10 mouse cellular contexts compared by ENCODE assay signal in the genomic region with DNA sequence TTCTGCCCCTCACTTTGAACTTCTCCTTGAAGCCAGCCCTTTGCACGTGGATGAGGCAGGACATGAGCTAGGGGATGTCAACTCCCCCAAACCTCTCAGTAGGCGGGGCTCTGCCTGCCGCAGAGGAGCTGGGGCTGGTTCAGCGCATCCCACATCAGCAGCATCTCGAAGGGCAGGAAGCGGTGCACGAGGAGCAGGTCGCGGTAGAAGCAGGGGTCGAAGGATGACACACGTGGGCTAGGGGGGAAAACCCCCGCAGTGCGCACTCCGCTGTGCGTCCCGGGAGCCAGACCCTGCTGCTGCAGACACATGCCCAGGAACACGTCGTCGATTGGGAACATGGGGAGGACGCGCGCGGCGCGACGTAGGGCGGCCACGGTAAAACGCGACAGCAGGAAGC. TPM values are rescaled to one million over a fixed set of nuclear protein-coding genes. Genes with fewer than 3 reads are reported as not detected.
DNase-seq lines count a peak whose midpoint lies in the region; ATAC-seq and TF ChIP-seq lines count a peak whose summit lies in the region.
"Had no signal": no experiment of that assay in that cellular context is flagged by ENCODE, and none has a peak within 500 bp of the region (broad histone marks: within the 10 kb centered on the region; RNA-seq: fewer than 3 reads in every experiment).

No protein-coding gene starts in this region.

- no peak for DNase-seq in kidney, postnatal 0 days (ENCODE audit: low spot score)
- no peak for DNase-seq in kidney, adult 2 months
- DNase-seq in thymus, postnatal 10 days (ENCODE audit: low spot score in 2 of 2): peak; percentile 33 to 34
- DNase-seq in urinary bladder, adult 2 months (ENCODE audit: low spot score): no peak
- no peak for DNase-seq in left cerebral cortex, postnatal 14 days (ENCODE audit: low spot score in 2 of 2)
- DNase-seq: kidney, adult 9 months had no signal

- no peak overlapping the region for H3K4me3 ChIP-seq in kidney, postnatal 0 days (replicated peaks; ENCODE audit: low read depth, low read length)
- no peak overlapping the region for H3K4me3 ChIP-seq in kidney, adult 2 months (ENCODE audit: insufficient read depth, low read depth, low read length)
- H3K4me3 ChIP-seq in forebrain, embryonic 12.5 days (replicated peaks): peak overlapping the region; percentile 17
- peak overlapping the region; percentile 87 for H3K4me3 ChIP-seq in megakaryocyte, embryonic 14.5 days (replicated peaks)
- H3K4me3 ChIP-seq in liver, embryonic 12.5 days: no peak overlapping the region

- H3K27me3 ChIP-seq in kidney, postnatal 0 days (ENCODE audit: insufficient read depth, low read length): peaks cover 77% of the 10 kb centered on the region
- no peaks in the 10 kb centered on the region for H3K27me3 ChIP-seq in kidney, adult 2 months (replicated peaks; ENCODE audit: control insufficient read depth, insufficient read depth, low read length)
- peaks cover 95% of the 10 kb centered on the region for H3K27me3 ChIP-seq in forebrain, embryonic 12.5 days
- H3K27me3 ChIP-seq in megakaryocyte, embryonic 14.5 days (replicated peaks): peaks cover 33% of the 10 kb centered on the region
- H3K27me3 ChIP-seq in liver, embryonic 12.5 days (replicated peaks): peaks cover 96% of the 10 kb centered on the region

- intact Hi-C loops in left cerebral cortex, postnatal 14 days (cut with DNase I): no loop called here

- 0 out of 2 replicates have a peak, but pooled peaks have one; percentile 11 for ATAC-seq in kidney, postnatal 0 days (replicated peaks; ENCODE audit: low FRiP score, low read depth)
- ATAC-seq in forebrain, embryonic 12.5 days (ENCODE audit: low FRiP score): no peak
- ATAC-seq in liver, embryonic 12.5 days: no peak

- H3K4me1 ChIP-seq in kidney, postnatal 0 days (replicated peaks; ENCODE audit: insufficient read depth, low read length): peaks cover 10% of the 10 kb centered on the region
- H3K4me1 ChIP-seq in kidney, adult 2 months (ENCODE audit: control insufficient read depth, insufficient read depth, low read length): no peaks in the 10 kb centered on the region
- H3K4me1 ChIP-seq in forebrain, embryonic 12.5 days: peaks cover 15% of the 10 kb centered on the region
- peaks cover 54% of the 10 kb centered on the region for H3K4me1 ChIP-seq in megakaryocyte, embryonic 14.5 days
- peaks cover 11% of the 10 kb centered on the region for H3K4me1 ChIP-seq in liver, embryonic 12.5 days

- no peak for TF ChIP-seq POLR2A in kidney, adult 2 months (IDR thresholded peaks at IDR 0.05; ENCODE audit: low read depth, low read length)

- no peak overlapping the region for H3K27ac ChIP-seq in kidney, postnatal 0 days
- H3K27ac ChIP-seq in kidney, adult 2 months (ENCODE audit: insufficient read depth, low read depth, low read length): no peak overlapping the region
- H3K27ac ChIP-seq in forebrain, embryonic 12.5 days: no peak overlapping the region
- H3K27ac ChIP-seq in liver, embryonic 12.5 days: no peak overlapping the region

- H3K4me2 ChIP-seq in kidney, postnatal 0 days (ENCODE audit: low read length): 0 out of 2 replicates have a peak overlapping the region, but pooled peaks have one; percentile 18
- H3K4me2 ChIP-seq in forebrain, embryonic 12.5 days: peak overlapping the region; percentile 1; the same call in 1 of the 2 replicates
- no peak overlapping the region for H3K4me2 ChIP-seq in liver, embryonic 12.5 days

- H3K9me3 ChIP-seq in kidney, postnatal 0 days (replicated peaks; ENCODE audit: low read length): no peaks in the 10 kb centered on the region
- H3K9me3 ChIP-seq in forebrain, embryonic 12.5 days: no peaks in the 10 kb centered on the region
- 0 out of 2 replicates have a peak, but pooled peaks cover 3% of the 10 kb centered on the region for H3K9me3 ChIP-seq in megakaryocyte, embryonic 14.5 days
- no peaks in the 10 kb centered on the region for H3K9me3 ChIP-seq in liver, embryonic 12.5 days (replicated peaks)

- TF ChIP-seq CTCF in kidney, postnatal 0 days (IDR thresholded peaks at IDR 0.05; ENCODE audit: low read depth): no peak
- no peak for TF ChIP-seq CTCF in kidney, adult 2 months (conservative IDR thresholded peaks at IDR 0.05; ENCODE audit: insufficient read depth, insufficient read length, low read depth, low read length)

- H3K36me3 ChIP-seq in kidney, postnatal 0 days (ENCODE audit: insufficient read depth, low read length): no peaks in the 10 kb centered on the region
- H3K36me3 ChIP-seq in kidney, adult 2 months (ENCODE audit: control insufficient read depth, insufficient read depth, low read length): no peaks in the 10 kb centered on the region
- H3K36me3 ChIP-seq in forebrain, embryonic 12.5 days (replicated peaks): no peaks in the 10 kb centered on the region
- H3K36me3 ChIP-seq in megakaryocyte, embryonic 14.5 days (replicated peaks; ENCODE audit: low read length): peaks cover 35% of the 10 kb centered on the region
- no peaks in the 10 kb centered on the region for H3K36me3 ChIP-seq in liver, embryonic 12.5 days

- no peak overlapping the region for H3K9ac ChIP-seq in kidney, postnatal 0 days (ENCODE audit: low read depth, low read length)
- H3K9ac ChIP-seq in forebrain, embryonic 12.5 days: no peak overlapping the region
- H3K9ac ChIP-seq in liver, embryonic 12.5 days: no peak overlapping the region

- WGBS in kidney, postnatal 0 days: 13% methylated on average over 30 of the region's 30 CpGs
- WGBS in kidney, adult 2 months: 18% methylated on average over 30 of the region's 30 CpGs
- 5% methylated on average over 30 of the region's 30 CpGs for WGBS in forebrain, embryonic 12.5 days
- WGBS in liver, embryonic 12.5 days (ENCODE audit: insufficient replicate concordance): 3% methylated on average over 30 of the region's 30 CpGs

RNA-seq across cellular contexts. Expression of a gene that starts 3.5 kb away (rescaled TPM):
- 1.3 TPM in 2 replicates for polyA plus RNA-seq in kidney, postnatal 0 days (2015; fragmentation: Nextera tagmentation; extraction: Ambion mirVana)
- 14.5 and 17.8 TPM in 2 replicates for polyA plus RNA-seq in kidney, adult 2 months (2012; rRNA removed)
- not detected in 2 replicates for polyA plus RNA-seq in forebrain, embryonic 12.5 days (2016; fragmentation: Nextera tagmentation; extraction: Ambion mirVana)
- polyA plus RNA-seq in megakaryocyte, embryonic 14.5 days (2012; ENCODE audit: insufficient read depth, low replicate concordance): 241 and 376 TPM in 2 replicates
- polyA plus RNA-seq in liver, embryonic 12.5 days (2016; fragmentation: Nextera tagmentation; extraction: Ambion mirVana): 1.5 and 2.1 TPM in 2 replicates
- polyA plus RNA-seq in urinary bladder, adult 2 months (2012; rRNA removed): 7.7 and 11.7 TPM in 2 replicates
- total RNA-seq in left cerebral cortex, postnatal 14 days (2021): 1 to 10 TPM; 1.8 to 2.8 TPM
- polyA plus RNA-seq: neural tube, embryonic 11.5 days had no signal

RNA-seq across cellular contexts. Expression of a gene that starts 9.1 kb away (rescaled TPM):
- polyA plus RNA-seq in kidney, postnatal 0 days (2015; fragmentation: Nextera tagmentation; extraction: Ambion mirVana): 4.3 TPM in 2 replicates
- polyA plus RNA-seq in kidney, adult 2 months (2012; rRNA removed): 5.5 and 5.9 TPM in 2 replicates
- polyA plus RNA-seq in forebrain, embryonic 12.5 days (2016; fragmentation: Nextera tagmentation; extraction: Ambion mirVana): 0.36 and 0.72 TPM in 2 replicates
- polyA plus RNA-seq in megakaryocyte, embryonic 14.5 days (2012; ENCODE audit: insufficient read depth, low replicate concordance): 0.77 TPM in 1 of 2 replicates, not detected in the other
- polyA plus RNA-seq in liver, embryonic 12.5 days (2016; fragmentation: Nextera tagmentation; extraction: Ambion mirVana): 3.6 and 4.2 TPM in 2 replicates
- 4.8 and 7.4 TPM in 2 replicates for polyA plus RNA-seq in urinary bladder, adult 2 months (2012; rRNA removed)
- total RNA-seq in left cerebral cortex, postnatal 14 days (2021): under 1 TPM; 0.44 to 0.49 TPM

RNA-seq across cellular contexts. Expression of a gene that starts 16.4 kb away (rescaled TPM):
- 5.3 TPM in 2 replicates for polyA plus RNA-seq in kidney, postnatal 0 days (2015; fragmentation: Nextera tagmentation; extraction: Ambion mirVana)
- polyA plus RNA-seq in kidney, adult 2 months (2012; rRNA removed): 15.1 and 16.5 TPM in 2 replicates
- 2.5 and 2.9 TPM in 2 replicates for polyA plus RNA-seq in forebrain, embryonic 12.5 days (2016; fragmentation: Nextera tagmentation; extraction: Ambion mirVana)
- polyA plus RNA-seq in megakaryocyte, embryonic 14.5 days (2012; ENCODE audit: insufficient read depth, low replicate concordance): 209 and 434 TPM in 2 replicates
- polyA plus RNA-seq in liver, embryonic 12.5 days (2016; fragmentation: Nextera tagmentation; extraction: Ambion mirVana): 9.2 and 10.4 TPM in 2 replicates
- polyA plus RNA-seq in urinary bladder, adult 2 months (2012; rRNA removed): 14.9 and 17.1 TPM in 2 replicates
- total RNA-seq in left cerebral cortex, postnatal 14 days (2021): 1 to 10 TPM; 5.6 to 6.4 TPM

RNA-seq across cellular contexts. Expression of a gene that starts 21.0 kb away (rescaled TPM):
- polyA plus RNA-seq in kidney, postnatal 0 days (2015; fragmentation: Nextera tagmentation; extraction: Ambion mirVana): 0.50 and 0.60 TPM in 2 replicates
- polyA plus RNA-seq in kidney, adult 2 months (2012; rRNA removed): 1.3 and 2.1 TPM in 2 replicates
- 13.7 and 16.0 TPM in 2 replicates for polyA plus RNA-seq in forebrain, embryonic 12.5 days (2016; fragmentation: Nextera tagmentation; extraction: Ambion mirVana)
- 8.9 and 10.8 TPM in 2 replicates for polyA plus RNA-seq in megakaryocyte, embryonic 14.5 days (2012; ENCODE audit: insufficient read depth, low replicate concordance)
- polyA plus RNA-seq in liver, embryonic 12.5 days (2016; fragmentation: Nextera tagmentation; extraction: Ambion mirVana): 0.22 and 0.31 TPM in 2 replicates
- 0.44 and 0.47 TPM in 2 replicates for polyA plus RNA-seq in urinary bladder, adult 2 months (2012; rRNA removed)
- 100 to 1,000 TPM; 299 to 337 TPM for total RNA-seq in left cerebral cortex, postnatal 14 days (2021)

RNA-seq across cellular contexts. Expression of a gene that starts 33.0 kb away (rescaled TPM):
- 3.4 and 4.1 TPM in 2 replicates for polyA plus RNA-seq in kidney, postnatal 0 days (2015; fragmentation: Nextera tagmentation; extraction: Ambion mirVana)
- polyA plus RNA-seq in kidney, adult 2 months (2012; rRNA removed): 4.2 and 9.5 TPM in 2 replicates
- 38.4 and 38.9 TPM in 2 replicates for polyA plus RNA-seq in forebrain, embryonic 12.5 days (2016; fragmentation: Nextera tagmentation; extraction: Ambion mirVana)
- polyA plus RNA-seq in megakaryocyte, embryonic 14.5 days (2012; ENCODE audit: insufficient read depth, low replicate concordance): 48.6 and 69.2 TPM in 2 replicates
- 19.5 and 20.6 TPM in 2 replicates for polyA plus RNA-seq in liver, embryonic 12.5 days (2016; fragmentation: Nextera tagmentation; extraction: Ambion mirVana)
- polyA plus RNA-seq in urinary bladder, adult 2 months (2012; rRNA removed): 4.5 and 5.3 TPM in 2 replicates
- 100 to 1,000 TPM; 152 to 156 TPM for total RNA-seq in left cerebral cortex, postnatal 14 days (2021)

Comparison
In these comparisons a context has a peak if more than half of its experiments do, and no peak if none do; other contexts are left out.
1. DNase-seq: peak in thymus, postnatal 10 days (2 of 2); none in kidney, postnatal 0 days (single experiment), kidney, adult 2 months (single experiment), urinary bladder, adult 2 months (single experiment) and left cerebral cortex, postnatal 14 days (0 of 2).
2. H3K4me3 ChIP-seq: peak in forebrain, embryonic 12.5 days (single experiment) and megakaryocyte, embryonic 14.5 days (single experiment); none in kidney, postnatal 0 days (single experiment), kidney, adult 2 months (single experiment) and liver, embryonic 12.5 days (single experiment).
3. RNA of a gene that starts 3.5 kb away (polyA plus RNA-seq): 241 to 376 TPM in megakaryocyte, embryonic 14.5 days; 14.5 to 17.8 TPM in kidney, adult 2 months, 7.7 to 11.7 TPM in urinary bladder, adult 2 months, 1.5 to 2.1 TPM in liver, embryonic 12.5 days, 1.3 TPM in kidney, postnatal 0 days and not detected in forebrain, embryonic 12.5 days; every median in the first group is over 10 times any median in the second.
4. RNA of a gene that starts 16.4 kb away (polyA plus RNA-seq): 209 to 434 TPM in megakaryocyte, embryonic 14.5 days; 15.1 to 16.5 TPM in kidney, adult 2 months, 14.9 to 17.1 TPM in urinary bladder, adult 2 months, 9.2 to 10.4 TPM in liver, embryonic 12.5 days, 5.3 TPM in kidney, postnatal 0 days and 2.5 to 2.9 TPM in forebrain, embryonic 12.5 days; every median in the first group is over 10 times any median in the second.